Mouse (Mus musculus) erythroblast, adult 5-6 weeks (primary cell): Measurements from ENCODE around the gene Ugt1a1. TPM values are rescaled to one million over a fixed set of nuclear protein-coding genes. Genes with fewer than 3 reads are reported as not detected.

Experiments
- ATAC-seq: replicated peaks from 2 replicates; pipeline ENCODE4 v1.8.0; 2016; ENCODE audit warnings: moderate number of reproducible peaks, mild to moderate bottlenecking, moderate TSS enrichment, inconsistent platforms; ENCODE audit not compliant: poor library complexity, low FRiP score, severe bottlenecking
- total RNA-seq, 2 experiments: library from RNA; stranded (forward) in 1 of 2; stranded (reverse) in 1 of 2; fragments of 150-400 nt in 1 of 2; fragments of 200-764, 138-1000 nt in 1 of 2; gene quantifications; 2 replicates each; pipeline versions ENCODE4 v1.2.3 to v1.2.4; 2015 to 2017; ENCODE audit warnings: low replicate concordance in 2 of 2

The Ugt1a1 gene
- total RNA-seq, 2 experiments from 2014 or later = 1.0 TPM; not detected in 1

GRCm38 (mm10) chr1:88232664-88233380, 21.1 kb downstream of the Ugt1a1 start:
- no peak for ATAC-seq

- ATAC-seq = no peak
These were observed 21.9 kb downstream of the Ugt1a1 start for GRCm38 (mm10) chr1:88233421-88234247.

- ATAC-seq = no peak
These were observed 22.5 kb downstream of the Ugt1a1 start for GRCm38 (mm10) chr1:88234248-88234610.

- no peak for ATAC-seq
These were observed 22.9 kb downstream of the Ugt1a1 start for GRCm38 (mm10) chr1:88234646-88235045.

- no peak for ATAC-seq
These were observed 23.5 kb downstream of the Ugt1a1 start for GRCm38 (mm10) chr1:88235046-88235893.

- ATAC-seq = no peak
These were observed 24.2 kb downstream of the Ugt1a1 start for GRCm38 (mm10) chr1:88235894-88236415.

- no peak for ATAC-seq
These were observed 25.6 kb downstream of the Ugt1a1 start for GRCm38 (mm10) chr1:88237311-88237710.

- no peak for ATAC-seq
These were observed 27.0 kb downstream of the Ugt1a1 start for GRCm38 (mm10) chr1:88238771-88239170.

GRCm38 (mm10) chr1:88240072-88240471, 28.3 kb downstream of the Ugt1a1 start:
- ATAC-seq = no peak

GRCm38 (mm10) chr1:88240579-88240978, 28.8 kb downstream of the Ugt1a1 start:
- ATAC-seq = no peak

GRCm38 (mm10) chr1:88243861-88244260, 32.1 kb downstream of the Ugt1a1 start:
- no peak for ATAC-seq

GRCm38 (mm10) chr1:88245881-88246280, 34.1 kb downstream of the Ugt1a1 start:
- no peak for ATAC-seq

GRCm38 (mm10) chr1:88246386-88246785, 34.6 kb downstream of the Ugt1a1 start:
- no peak for ATAC-seq

GRCm38 (mm10) chr1:88247660-88248059, 35.9 kb downstream of the Ugt1a1 start:
- ATAC-seq = no peak

GRCm38 (mm10) chr1:88248658-88249057, 36.9 kb downstream of the Ugt1a1 start:
- ATAC-seq = no peak

GRCm38 (mm10) chr1:88249596-88249995, 37.8 kb downstream of the Ugt1a1 start:
- no peak for ATAC-seq

- no peak for ATAC-seq
These were observed 38.3 kb downstream of the Ugt1a1 start for GRCm38 (mm10) chr1:88250023-88250422.

GRCm38 (mm10) chr1:88253106-88253505, 41.3 kb downstream of the Ugt1a1 start:
- ATAC-seq = no peak

- ATAC-seq = no peak
These were observed 41.8 kb downstream of the Ugt1a1 start for GRCm38 (mm10) chr1:88253540-88253939.
